Mouse (Mus musculus) CH12.LX (cell line): ENCODE data around the gene Tbr1. TPM values are rescaled to one million over a fixed set of nuclear protein-coding genes. Genes with fewer than 3 reads are reported as not detected.

Experiments
- DNase-seq: peaks from one replicate; pipeline ENCODE4 v3.0.0-alpha.2; 2013; ENCODE audit errors: extremely low read depth
- H3K27ac ChIP-seq: 2 replicates; pipeline ENCODE4 v1.5.1; 2012; ENCODE audit warnings: low read depth, mild to moderate bottlenecking, control low read depth, moderate library complexity; ENCODE audit not compliant: insufficient read depth
- H3K27me3 ChIP-seq: replicated peaks from 2 replicates; pipeline ENCODE3; 2012; ENCODE audit warnings: inconsistent platforms
- H3K36me3 ChIP-seq, 2 experiments: replicated peaks in 1 of 2; 2 replicates each; pipeline versions ENCODE3 to v1.6.1; 2012; ENCODE audit warnings: inconsistent platforms in 1 of 2, low read length in 1 of 2, mild to moderate bottlenecking in 1 of 2, mixed read lengths in 1 of 2, moderate library complexity in 1 of 2; ENCODE audit not compliant: control insufficient read depth in 1 of 2, insufficient read depth in 1 of 2
- H3K4me1 ChIP-seq, 2 experiments: 2 replicates each; pipeline ENCODE4 v1.6.1; 2012; ENCODE audit warnings: inconsistent platforms in 1 of 2, moderate library complexity in 1 of 2; ENCODE audit not compliant: insufficient read depth in 2 of 2, control insufficient read depth in 1 of 2
- H3K4me2 ChIP-seq: 2 replicates; pipeline ENCODE4 v1.6.1; 2012; ENCODE audit warnings: low read depth, mild to moderate bottlenecking, control low read depth; ENCODE audit not compliant: poor library complexity, insufficient read depth, severe bottlenecking
- H3K4me3 ChIP-seq, 3 experiments: fragments of 150-350 bp in 1 of 3; sonication (generic) in 1 of 3; replicated peaks in 1 of 3; 2 replicates each; pipeline versions ENCODE3 to v1.5.1; 2011 to 2012; ENCODE audit warnings: low read depth in 2 of 3, low read length in 2 of 3, mild to moderate bottlenecking in 2 of 3, moderate library complexity in 2 of 3, control low read depth in 1 of 3, improper control_type of control experiment in 1 of 3, inconsistent platforms in 1 of 3, mixed read lengths in 1 of 3; ENCODE audit not compliant: poor library complexity in 1 of 3
- H3K79me2 ChIP-seq: replicated peaks from 2 replicates; pipeline ENCODE4 v1.6.1; 2012; ENCODE audit warnings: mild to moderate bottlenecking, moderate library complexity; ENCODE audit not compliant: control insufficient read depth, poor library complexity, insufficient read depth, severe bottlenecking; ENCODE audit errors: extremely low read depth
- H3K9ac ChIP-seq: 2 replicates; pipeline ENCODE4 v1.6.1; 2012; ENCODE audit warnings: low read depth, mild to moderate bottlenecking, control low read depth, moderate library complexity; ENCODE audit not compliant: insufficient read depth
- H3K9me3 ChIP-seq: replicated peaks from 2 replicates; pipeline ENCODE3; 2012; ENCODE audit warnings: low read length, inconsistent platforms, mixed read lengths
- CHD1 ChIP-seq: IDR thresholded peaks from 2 replicates; pipeline ENCODE4 v1.6.1; 2012; ENCODE audit warnings: low read depth, low read length, improper control_type of control experiment, inconsistent platforms
- CTCF ChIP-seq, 2 experiments: IDR thresholded peaks in 1 of 2; conservative IDR thresholded peaks in 1 of 2; 2 replicates each; pipeline ENCODE4 v1.5.1; 2011 to 2012; ENCODE audit warnings: low read depth in 2 of 2, low read length in 2 of 2, improper control_type of control experiment in 1 of 2, inconsistent platforms in 1 of 2, mild to moderate bottlenecking in 1 of 2, moderate library complexity in 1 of 2
- E2F4 ChIP-seq: IDR thresholded peaks from 2 replicates; pipeline ENCODE4 v1.6.1; 2011; ENCODE audit warnings: low read depth, low read length, improper control_type of control experiment; ENCODE audit not compliant: insufficient replicate concordance
- ELF1 ChIP-seq: IDR thresholded peaks from 2 replicates; pipeline ENCODE4 v1.6.1; 2014; ENCODE audit warnings: low read depth, mild to moderate bottlenecking, inconsistent platforms, low read length, improper control_type of control experiment
- EP300 ChIP-seq: IDR thresholded peaks from 2 replicates; pipeline ENCODE4 v1.6.1; 2011; ENCODE audit warnings: low read length, improper control_type of control experiment
- ETS1 ChIP-seq: conservative IDR thresholded peaks from 2 replicates; pipeline ENCODE4 v1.6.1; 2012; ENCODE audit warnings: low read depth, mild to moderate bottlenecking, inconsistent platforms, low read length, improper control_type of control experiment, moderate library complexity
- GABPA ChIP-seq: IDR thresholded peaks from 2 replicates; pipeline ENCODE4 v1.6.1; 2012; ENCODE audit warnings: low read depth, low read length, improper control_type of control experiment, inconsistent platforms; ENCODE audit not compliant: insufficient replicate concordance
- HCFC1 ChIP-seq: IDR thresholded peaks from 2 replicates; pipeline ENCODE4 v1.6.1; 2012; ENCODE audit warnings: low read depth, mild to moderate bottlenecking, inconsistent platforms, low read length, improper control_type of control experiment
- JUN ChIP-seq: IDR thresholded peaks from 2 replicates; pipeline ENCODE4 v1.6.1; 2011; ENCODE audit warnings: low read depth, mild to moderate bottlenecking, low read length, improper control_type of control experiment, moderate library complexity; ENCODE audit not compliant: insufficient read depth
- JUND ChIP-seq: conservative IDR thresholded peaks from 2 replicates; pipeline ENCODE4 v1.6.1; 2011; ENCODE audit warnings: low read depth, low read length, improper control_type of control experiment
- MAFK ChIP-seq: IDR thresholded peaks from 2 replicates; pipeline ENCODE4 v1.6.1; 2011; ENCODE audit warnings: low read length, improper control_type of control experiment; ENCODE audit not compliant: insufficient replicate concordance
- MAX ChIP-seq: IDR thresholded peaks from 2 replicates; pipeline ENCODE4 v1.6.1; 2011; ENCODE audit warnings: low read length, improper control_type of control experiment
- MEF2A ChIP-seq: IDR thresholded peaks from 2 replicates; pipeline ENCODE4 v1.6.1; 2014; ENCODE audit warnings: low read depth, mild to moderate bottlenecking, inconsistent platforms, low read length, improper control_type of control experiment, borderline replicate concordance
- MXI1 ChIP-seq: IDR thresholded peaks from 2 replicates; pipeline ENCODE4 v1.6.1; 2011; ENCODE audit warnings: mild to moderate bottlenecking, low read depth, low read length, improper control_type of control experiment
- NELFE ChIP-seq: IDR thresholded peaks from 2 replicates; pipeline ENCODE4 v1.6.1; 2011; ENCODE audit warnings: low read depth, low read length, improper control_type of control experiment
- POLR2A ChIP-seq: IDR thresholded peaks from 2 replicates; pipeline ENCODE4 v1.6.1; 2011; ENCODE audit warnings: low read depth, mild to moderate bottlenecking, improper control_type of control experiment, low read length
- POLR2AphosphoS2 ChIP-seq: IDR thresholded peaks from 2 replicates; pipeline ENCODE4 v1.6.1; 2011; ENCODE audit warnings: low read depth, low read length, improper control_type of control experiment
- RAD21 ChIP-seq: IDR thresholded peaks from 2 replicates; pipeline ENCODE4 v1.6.1; 2011; ENCODE audit warnings: low read depth, mild to moderate bottlenecking, low read length, improper control_type of control experiment, moderate library complexity
- SMC3 ChIP-seq: IDR thresholded peaks from 2 replicates; pipeline ENCODE4 v1.6.1; 2011; ENCODE audit warnings: low read depth, low read length, improper control_type of control experiment
- TBP ChIP-seq: conservative IDR thresholded peaks from 2 replicates; pipeline ENCODE4 v1.6.1; 2011; ENCODE audit warnings: low read depth, low read length, improper control_type of control experiment
- USF2 ChIP-seq: conservative IDR thresholded peaks from 2 replicates; pipeline ENCODE4 v1.6.1; 2011; ENCODE audit warnings: low read depth, low read length, improper control_type of control experiment
- ZC3H11A ChIP-seq: IDR thresholded peaks from 2 replicates; pipeline ENCODE4 v1.6.1; 2012; ENCODE audit warnings: low read depth, mild to moderate bottlenecking, inconsistent platforms, low read length, improper control_type of control experiment
- ZKSCAN1 ChIP-seq: IDR thresholded peaks from 2 replicates; pipeline ENCODE4 v1.6.1; 2012; ENCODE audit warnings: low read depth, inconsistent platforms, low read length, improper control_type of control experiment, borderline replicate concordance
- dilution Hi-C: fragments of 300-500 bp; cut with MboI; formaldehyde crosslinking; loops from 2 replicates; pipeline ENCODE4 v1.14.3; 2020; ENCODE audit warnings: low sequenced_read_pairs; ENCODE audit not compliant: extremely low pct_unique_long_range_greater_than_20kb, extremely low pct_ligation_motif_present
- in situ Hi-C: fragments of 300-500 bp; cut with MboI; formaldehyde crosslinking; loops from 3 replicates; pipeline ENCODE4 v1.14.3; 2019; ENCODE audit warnings: low sequenced_read_pairs, low pct_ligation_motif_present, low pct_unique_long_range_greater_than_20kb, mixed read lengths
- polyA plus RNA-seq: library from polyadenylated mRNA; unstranded; fragments of >175 nt; gene quantifications from 2 replicates; pipeline ENCODE4 v1.2.1, GENCODE M21; 2012; ENCODE audit warnings: low read depth; ENCODE audit not compliant: insufficient read length
- total RNA-seq, 2 experiments: library from RNA; depleted of rRNA; stranded (reverse); fragments of 300-350 nt in 1 of 2; fragments of >200 nt in 1 of 2; gene quantifications; 2 replicates each; pipeline ENCODE4 v1.2.3; 2012 to 2014

The Tbr1 gene
- total and polyA plus RNA-seq, 3 experiments, result 0.05 to 0.34 (median 0.10) TPM

GRCm38 (mm10) chr2:61820203-61820602 is 17.5 kb downstream of the Tbr1 start:
- DNase-seq, result no peak
- H3K27me3 ChIP-seq, result no peaks in the 10 kb centered on the region
- peaks cover 8% of the 10 kb centered on the region for H3K9me3 ChIP-seq
- no peak overlapping the region for H3K27ac ChIP-seq
- no peak for TF ChIP-seq JUND
- no peak for TF ChIP-seq ETS1
- TF ChIP-seq SMC3, result no peak
- 0 out of 2 replicates have a peak, but pooled peaks have one; percentile 30 for TF ChIP-seq TBP
- TF ChIP-seq POLR2AphosphoS2, result no peak
- TF ChIP-seq MAFK, result no peak
- 0 out of 2 replicates have a peak, but pooled peaks have one; percentile 11 for TF ChIP-seq ELF1
- TF ChIP-seq EP300, result 0 out of 2 replicates have a peak, but pooled peaks have one; percentile 23
- no peak for TF ChIP-seq MEF2A
- no peaks in the 10 kb centered on the region for H3K79me2 ChIP-seq
- peak overlapping the region in 2 of 3 experiments; percentile 5 to 22 for H3K4me3 ChIP-seq
- peak overlapping the region; percentile 94 for H3K4me2 ChIP-seq
- no peaks in the 10 kb centered on the region for H3K36me3 ChIP-seq
- dilution Hi-C loops, result no loop called here
- H3K4me1 ChIP-seq, result no peaks in the 10 kb centered on the region
- peak overlapping the region; percentile 53 for H3K9ac ChIP-seq
- in situ Hi-C loops, result no loop called here

DNA sequence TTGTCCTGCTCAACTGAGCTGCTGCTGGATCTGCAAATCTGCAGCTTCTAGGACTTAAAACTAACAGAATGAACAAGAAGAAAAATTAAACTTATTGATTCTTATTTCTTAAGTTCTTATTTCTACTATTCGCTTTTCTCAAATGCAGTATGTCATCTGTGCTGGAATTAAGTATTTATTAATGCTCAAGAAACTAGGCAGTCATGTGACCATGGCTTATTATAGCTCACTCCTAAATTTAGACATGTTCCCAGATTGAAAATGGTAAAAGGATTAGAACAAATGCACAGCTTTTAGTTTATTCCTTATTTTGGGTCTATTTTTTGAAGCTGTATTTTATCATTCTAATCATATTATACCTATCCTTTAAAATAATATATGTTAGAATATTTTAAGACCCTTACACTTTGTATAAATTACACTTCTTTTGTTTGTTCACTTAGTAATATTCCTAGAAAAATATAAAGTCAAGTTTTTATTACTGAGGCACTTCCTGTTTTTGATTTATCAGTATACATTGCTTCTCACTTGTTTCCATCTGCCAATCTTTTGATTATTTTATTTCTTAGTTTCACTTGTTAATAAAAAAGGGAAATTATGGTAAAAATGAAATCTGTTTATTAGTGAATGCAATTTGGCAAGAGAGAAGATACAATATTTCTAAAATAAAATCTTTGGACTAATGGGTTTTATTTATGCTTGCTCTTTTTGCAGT is 20.9 kb downstream of the Tbr1 start:
- Histone ChIP-seq H3K36me3 (no peaks in the 10 kb centered on the region), H3K79me2 (no peaks in the 10 kb centered on the region), H3K9me3 (no peaks in the 10 kb centered on the region), H3K27me3 (no peaks in the 10 kb centered on the region), H3K4me1 (no peaks in the 10 kb centered on the region), H3K9ac (no peak overlapping the region), H3K4me3 (no peak overlapping the region), H3K4me2 (no peak overlapping the region), H3K27ac (no peak overlapping the region)
- no peak for DNase-seq
- dilution Hi-C loops, result no loop called here
- in situ Hi-C loops, result no loop called here
- TF ChIP-seq POLR2A (no peak), JUN (no peak), E2F4 (no peak), MEF2A (no peak), JUND (no peak), ZC3H11A (no peak), CHD1 (no peak), USF2 (no peak), RAD21 (no peak), NELFE (no peak), MAFK (no peak), HCFC1 (no peak), ELF1 (no peak), MAX (no peak), GABPA (no peak), ZKSCAN1 (no peak), SMC3 (no peak), MXI1 (no peak), CTCF (conservative IDR thresholded peaks at IDR 0.05 in 1 of 2, IDR thresholded peaks at IDR 0.05 in 1 of 2; ENCODE audit: low read depth in 2 of 2, low read length in 2 of 2) (no peak)
